Mouse (Mus musculus): ENCODE results near the gene Armc8. TPM values are rescaled to one million over a fixed set of nuclear protein-coding genes. Genes with fewer than 3 reads are reported as not detected.

Armc8 gene
- total RNA-seq, 2 experiments from 2014 or later: 19.3 to 34.0 TPM

GRCm38 (mm10) chr9:99454211-99454610, 114.5 kb downstream of the Armc8 start:
- ATAC-seq (replicated peaks; ENCODE audit: low FRiP score, poor library complexity, severe bottlenecking): no peak

GRCm38 (mm10) chr9:99451161-99451560, 117.5 kb downstream of the Armc8 start, which contains the start of gene Nme9:
Gene Nme9 (plus strand): TSS chr9:99451475.
- no peak for ATAC-seq (replicated peaks; ENCODE audit: low FRiP score, poor library complexity, severe bottlenecking)

- no peak for ATAC-seq (replicated peaks; ENCODE audit: low FRiP score, poor library complexity, severe bottlenecking)
These were observed 118.6 kb downstream of the Armc8 start for GRCm38 (mm10) chr9:99449886-99450647.

- ATAC-seq (replicated peaks; ENCODE audit: low FRiP score, poor library complexity, severe bottlenecking): no peak
These were observed 121.4 kb downstream of the Armc8 start for GRCm38 (mm10) chr9:99447323-99447722.

GRCm38 (mm10) chr9:99446259-99446658, 122.4 kb downstream of the Armc8 start:
- ATAC-seq (replicated peaks; ENCODE audit: low FRiP score, poor library complexity, severe bottlenecking): no peak

GRCm38 (mm10) chr9:99444590-99445178, 124.0 kb downstream of the Armc8 start:
- no peak for ATAC-seq (replicated peaks; ENCODE audit: low FRiP score, poor library complexity, severe bottlenecking)

GRCm38 (mm10) chr9:99441647-99442433, 126.9 kb downstream of the Armc8 start:
- no peak for ATAC-seq (replicated peaks; ENCODE audit: low FRiP score, poor library complexity, severe bottlenecking)

GRCm38 (mm10) chr9:99440941-99441340, 127.8 kb downstream of the Armc8 start:
- no peak for ATAC-seq (replicated peaks; ENCODE audit: low FRiP score, poor library complexity, severe bottlenecking)

- no peak for ATAC-seq (replicated peaks; ENCODE audit: low FRiP score, poor library complexity, severe bottlenecking)
These were observed 129.6 kb downstream of the Armc8 start for GRCm38 (mm10) chr9:99439064-99439463.

- no peak for ATAC-seq (replicated peaks; ENCODE audit: low FRiP score, poor library complexity, severe bottlenecking)
These were observed 130.7 kb downstream of the Armc8 start for GRCm38 (mm10) chr9:99437781-99438565.

GRCm38 (mm10) chr9:99437031-99437764, 131.5 kb downstream of the Armc8 start, which contains the start of gene Mras:
Gene Mras (minus strand): TSS chr9:99437381.
- ATAC-seq (replicated peaks; ENCODE audit: low FRiP score, poor library complexity, severe bottlenecking): no peak

- ATAC-seq (replicated peaks; ENCODE audit: low FRiP score, poor library complexity, severe bottlenecking): no peak
These were observed 132.3 kb downstream of the Armc8 start for GRCm38 (mm10) chr9:99436182-99437030.

- no peak for ATAC-seq (replicated peaks; ENCODE audit: low FRiP score, poor library complexity, severe bottlenecking)
These were observed 133.0 kb downstream of the Armc8 start for GRCm38 (mm10) chr9:99435619-99436181.

GRCm38 (mm10) chr9:99434892-99435618, 133.6 kb downstream of the Armc8 start:
- no peak for ATAC-seq (replicated peaks; ENCODE audit: low FRiP score, poor library complexity, severe bottlenecking)

- no peak for ATAC-seq (replicated peaks; ENCODE audit: low FRiP score, poor library complexity, severe bottlenecking)
These were observed 136.2 kb downstream of the Armc8 start for GRCm38 (mm10) chr9:99432478-99432877.

GRCm38 (mm10) chr9:99431963-99432362, 136.7 kb downstream of the Armc8 start:
- ATAC-seq (replicated peaks; ENCODE audit: low FRiP score, poor library complexity, severe bottlenecking): no peak

- no peak for ATAC-seq (replicated peaks; ENCODE audit: low FRiP score, poor library complexity, severe bottlenecking)
These were observed 137.4 kb downstream of the Armc8 start for GRCm38 (mm10) chr9:99431346-99431745.

All from erythroblast, adult 5-6 weeks (primary cell).